Mouse (Mus musculus): Measurements from ENCODE around the gene Ankrd23. TPM values are rescaled to one million over a fixed set of nuclear protein-coding genes. Genes with fewer than 3 reads are reported as not detected.
A peak's percentile ranks its signal among the peaks of the same experiment; 100 is the strongest.

The Ankrd23 gene
- total and polyA plus RNA-seq, 3 experiments, result 310 to 397 (median 338) TPM

- no peaks in the 10 kb centered on the region for H3K36me3 ChIP-seq (ENCODE audit: control insufficient read depth, insufficient read depth, low read length)
- H3K27ac ChIP-seq, result no peak overlapping the region
- WGBS, result 7% methylated on average over 1 of the region's 1 CpGs
- H3K4me1 ChIP-seq (ENCODE audit: control insufficient read depth, insufficient read depth, low read length), result peaks cover 2% of the 10 kb centered on the region; the same call in 1 of the 2 replicates
- 0 out of 2 replicates have a peak, but pooled peaks have one; percentile 23 for TF ChIP-seq POLR2A (IDR thresholded peaks at IDR 0.05; ENCODE audit: insufficient read depth, low read depth, low read length)
- TF ChIP-seq EP300 (IDR thresholded peaks at IDR 0.05; ENCODE audit: insufficient read depth, low read depth, low read length), result no peak
- no peak for TF ChIP-seq CTCF (IDR thresholded peaks at IDR 0.05)
- DNase-seq, result no peak
- H3K9ac ChIP-seq (ENCODE audit: low read depth, low read length), result no peak overlapping the region
- no peaks in the 10 kb centered on the region for H3K27me3 ChIP-seq (ENCODE audit: control insufficient read depth, insufficient read depth, low read length)
- H3K4me3 ChIP-seq, result no peak overlapping the region
- no peaks in the 10 kb centered on the region for H3K79me2 ChIP-seq (replicated peaks; ENCODE audit: control insufficient read depth, insufficient read depth, low read length)
- intact Hi-C loops (cut with DNase I), result no loop called here
These were observed 8.3 kb downstream of the Ankrd23 start for GRCm38 (mm10) chr1:36528351-36528750.

- peaks cover 3% of the 10 kb centered on the region for H3K36me3 ChIP-seq (ENCODE audit: control insufficient read depth, insufficient read depth, low read length)
- H3K79me2 ChIP-seq (replicated peaks; ENCODE audit: control insufficient read depth, insufficient read depth, low read length), result no peaks in the 10 kb centered on the region
- peaks cover 2% of the 10 kb centered on the region; the same call in 1 of the 2 replicates for H3K4me1 ChIP-seq (ENCODE audit: control insufficient read depth, insufficient read depth, low read length)
- no peak overlapping the region for H3K9ac ChIP-seq (ENCODE audit: low read depth, low read length)
- intact Hi-C loops (cut with DNase I), result no loop called here
- H3K4me3 ChIP-seq, result no peak overlapping the region
- WGBS, result 82% methylated on average over 10 of the region's 10 CpGs
- no peaks in the 10 kb centered on the region for H3K27me3 ChIP-seq (ENCODE audit: control insufficient read depth, insufficient read depth, low read length)
- H3K27ac ChIP-seq, result no peak overlapping the region
- no peak for TF ChIP-seq CTCF (IDR thresholded peaks at IDR 0.05)
- TF ChIP-seq EP300 (IDR thresholded peaks at IDR 0.05; ENCODE audit: insufficient read depth, low read depth, low read length), result no peak
- no peak for TF ChIP-seq POLR2A (IDR thresholded peaks at IDR 0.05; ENCODE audit: insufficient read depth, low read depth, low read length)
- DNase-seq, result no peak
These were observed 9.8 kb downstream of the Ankrd23 start for GRCm38 (mm10) chr1:36526903-36527302.

DNA sequence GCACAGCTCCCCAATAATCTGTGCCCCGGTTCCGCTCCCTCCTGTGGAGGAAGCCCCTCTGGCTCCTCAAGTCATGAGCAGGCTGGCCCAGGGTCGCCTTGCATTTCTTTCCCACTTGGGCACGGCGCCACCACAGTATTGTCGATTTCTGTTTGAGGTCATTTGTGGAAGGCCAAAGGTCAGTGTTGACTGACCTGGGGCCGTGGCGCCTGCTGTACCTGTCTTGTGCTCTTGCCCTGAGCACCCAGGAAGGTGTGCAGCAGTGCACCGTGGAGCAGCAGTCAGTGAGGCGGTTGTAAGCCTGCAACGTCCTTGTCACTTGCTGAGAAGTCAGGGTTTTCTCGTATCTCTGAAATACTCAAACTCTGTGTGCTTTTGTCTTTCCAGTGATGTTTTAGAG is 10.9 kb downstream of the Ankrd23 start:
- no peak overlapping the region for H3K27ac ChIP-seq
- H3K4me3 ChIP-seq, result no peak overlapping the region
- no peaks in the 10 kb centered on the region for H3K4me1 ChIP-seq (ENCODE audit: control insufficient read depth, insufficient read depth, low read length)
- intact Hi-C loops (cut with DNase I), result no loop called here
- H3K9ac ChIP-seq (ENCODE audit: low read depth, low read length), result no peak overlapping the region
- 89% methylated on average over 12 of the region's 12 CpGs for WGBS
- H3K79me2 ChIP-seq (replicated peaks; ENCODE audit: control insufficient read depth, insufficient read depth, low read length), result no peaks in the 10 kb centered on the region
- no peak for DNase-seq
- peaks cover 3% of the 10 kb centered on the region for H3K36me3 ChIP-seq (ENCODE audit: control insufficient read depth, insufficient read depth, low read length)
- no peaks in the 10 kb centered on the region for H3K27me3 ChIP-seq (ENCODE audit: control insufficient read depth, insufficient read depth, low read length)
- TF ChIP-seq POLR2A (IDR thresholded peaks at IDR 0.05; ENCODE audit: insufficient read depth, low read depth, low read length) (no peak), EP300 (IDR thresholded peaks at IDR 0.05; ENCODE audit: insufficient read depth, low read depth, low read length) (no peak), CTCF (IDR thresholded peaks at IDR 0.05) (no peak)

DNA sequence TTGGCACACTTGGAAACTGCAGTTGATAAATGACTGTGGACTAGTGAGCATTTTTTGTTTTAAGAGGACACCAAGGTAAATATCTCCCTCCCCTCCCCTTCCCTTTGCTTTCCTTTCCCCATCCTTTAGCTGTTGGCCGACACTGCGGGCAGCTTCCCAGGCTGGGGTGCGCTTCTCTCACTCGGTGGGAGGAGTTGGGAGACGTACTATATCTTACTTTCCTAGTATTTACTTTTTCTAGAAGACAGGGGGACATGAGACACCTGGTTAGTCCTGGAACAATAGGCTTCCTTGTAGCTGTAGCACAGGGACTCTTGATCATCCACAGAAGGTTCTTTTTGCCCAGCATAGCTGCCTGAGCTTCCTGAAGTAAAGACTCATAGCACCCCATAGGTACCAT is 12.6 kb downstream of the Ankrd23 start:
- Histone ChIP-seq H3K27me3 (ENCODE audit: control insufficient read depth, insufficient read depth, low read length) (no peaks in the 10 kb centered on the region), H3K4me1 (ENCODE audit: control insufficient read depth, insufficient read depth, low read length) (no peaks in the 10 kb centered on the region), H3K9ac (ENCODE audit: low read depth, low read length) (no peak overlapping the region), H3K79me2 (replicated peaks; ENCODE audit: control insufficient read depth, insufficient read depth, low read length) (no peaks in the 10 kb centered on the region), H3K27ac (no peak overlapping the region), H3K36me3 (ENCODE audit: control insufficient read depth, insufficient read depth, low read length) (peaks cover 3% of the 10 kb centered on the region), H3K4me3 (no peak overlapping the region)
- no peak for TF ChIP-seq CTCF (IDR thresholded peaks at IDR 0.05)
- TF ChIP-seq POLR2A (IDR thresholded peaks at IDR 0.05; ENCODE audit: insufficient read depth, low read depth, low read length), result no peak
- no peak for TF ChIP-seq EP300 (IDR thresholded peaks at IDR 0.05; ENCODE audit: insufficient read depth, low read depth, low read length)
- intact Hi-C loops (cut with DNase I), result no loop called here
- WGBS, result 83% methylated on average over 5 of the region's 5 CpGs
- no peak for DNase-seq

DNA sequence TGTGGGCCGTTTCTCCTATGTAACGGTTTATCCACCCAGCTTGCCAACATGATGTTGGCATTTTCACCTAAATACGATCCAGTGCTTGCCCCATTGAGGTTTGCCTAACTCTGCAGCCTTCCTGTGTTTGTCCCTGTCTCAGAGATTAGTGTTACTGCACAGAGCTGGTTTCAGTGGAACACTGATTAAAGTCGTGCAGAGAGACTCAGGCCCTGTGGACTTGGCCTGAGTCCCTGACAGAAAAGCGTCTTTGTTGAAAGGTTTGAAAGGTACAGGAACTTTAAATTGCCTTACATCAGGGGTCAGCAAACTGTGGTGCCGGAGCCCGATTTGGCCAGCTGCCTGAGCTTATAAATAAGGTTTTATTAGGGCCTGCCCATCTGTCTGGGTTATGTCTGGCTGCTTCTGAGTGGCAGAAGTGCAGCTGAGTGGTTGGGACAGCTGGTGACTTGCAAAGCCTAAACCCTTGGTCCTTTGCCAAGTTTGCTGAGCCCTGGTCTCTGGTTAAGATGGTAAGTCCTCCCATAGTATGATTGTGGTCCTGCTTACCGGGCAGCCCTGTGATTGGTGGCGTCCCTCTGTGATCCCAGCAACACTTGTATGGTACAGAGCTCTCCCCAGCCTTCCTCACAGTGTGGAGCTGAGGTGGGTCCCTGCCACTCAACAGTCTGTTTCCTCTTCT is 13.2 kb downstream of the Ankrd23 start:
- H3K27ac ChIP-seq, result no peak overlapping the region
- H3K4me1 ChIP-seq (ENCODE audit: control insufficient read depth, insufficient read depth, low read length), result no peaks in the 10 kb centered on the region
- H3K4me3 ChIP-seq, result no peak overlapping the region
- TF ChIP-seq EP300 (IDR thresholded peaks at IDR 0.05; ENCODE audit: insufficient read depth, low read depth, low read length) (no peak), POLR2A (IDR thresholded peaks at IDR 0.05; ENCODE audit: insufficient read depth, low read depth, low read length) (no peak)
- peaks cover 3% of the 10 kb centered on the region for H3K36me3 ChIP-seq (ENCODE audit: control insufficient read depth, insufficient read depth, low read length)
- DNase-seq, result no peak
- no peaks in the 10 kb centered on the region for H3K27me3 ChIP-seq (ENCODE audit: control insufficient read depth, insufficient read depth, low read length)
- H3K9ac ChIP-seq (ENCODE audit: low read depth, low read length), result no peak overlapping the region
- 56% methylated on average over 9 of the region's 9 CpGs for WGBS
- no peaks in the 10 kb centered on the region for H3K79me2 ChIP-seq (replicated peaks; ENCODE audit: control insufficient read depth, insufficient read depth, low read length)
- intact Hi-C loops (cut with DNase I), result no loop called here

DNA sequence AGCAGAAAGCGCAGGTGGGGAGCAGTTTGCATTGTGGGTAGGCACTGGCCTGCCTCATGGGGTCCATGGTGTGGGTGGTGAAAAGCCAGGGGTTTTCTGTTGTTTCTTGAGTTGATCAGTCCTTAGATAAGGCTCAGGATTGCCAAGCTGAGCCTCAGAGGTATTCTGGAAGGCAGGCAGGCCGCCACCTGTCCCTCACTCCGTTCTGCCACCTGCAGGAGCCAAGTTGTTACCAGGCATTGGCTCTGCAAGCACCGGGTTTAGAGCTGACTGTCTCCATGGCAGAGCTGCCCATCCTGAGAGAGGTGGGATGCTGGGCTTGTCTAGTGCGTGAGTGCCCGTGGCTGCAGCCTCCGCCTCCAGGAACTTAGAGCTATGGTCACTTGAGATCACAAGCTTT is 14.5 kb downstream of the Ankrd23 start:
- Histone ChIP-seq H3K79me2 (replicated peaks; ENCODE audit: control insufficient read depth, insufficient read depth, low read length) (no peaks in the 10 kb centered on the region), H3K36me3 (ENCODE audit: control insufficient read depth, insufficient read depth, low read length) (peaks cover 3% of the 10 kb centered on the region), H3K27ac (no peak overlapping the region), H3K4me3 (no peak overlapping the region), H3K4me1 (ENCODE audit: control insufficient read depth, insufficient read depth, low read length) (peaks cover 3% of the 10 kb centered on the region; the same call in 1 of the 2 replicates), H3K9ac (ENCODE audit: low read depth, low read length) (no peak overlapping the region), H3K27me3 (ENCODE audit: control insufficient read depth, insufficient read depth, low read length) (no peaks in the 10 kb centered on the region)
- intact Hi-C loops (cut with DNase I), result no loop called here
- TF ChIP-seq EP300 (IDR thresholded peaks at IDR 0.05; ENCODE audit: insufficient read depth, low read depth, low read length), result no peak
- TF ChIP-seq CTCF (IDR thresholded peaks at IDR 0.05), result no peak
- TF ChIP-seq POLR2A (IDR thresholded peaks at IDR 0.05; ENCODE audit: insufficient read depth, low read depth, low read length), result no peak
- no peak for DNase-seq
- 89% methylated on average over 7 of the region's 7 CpGs for WGBS
